Mouse (Mus musculus) hindbrain, embryonic 14.5 days (tissue): ENCODE data around the gene Slc35e3. TPM values are rescaled to one million over a fixed set of nuclear protein-coding genes. Genes with fewer than 3 reads are reported as not detected.
"Not testable (repeated sequence)": the region's sequence is repeated elsewhere in the genome, so short reads cannot be mapped to it uniquely, and the experiment has no call there.

Source experiments
- ATAC-seq: fragments of 200-750 bp; cut with Nextera tagmentation; 2 replicates; pipeline ENCODE4 v1.8.0; 2017; ENCODE audit warnings: moderate number of reproducible peaks, mild to moderate bottlenecking, moderate TSS enrichment, moderate library complexity; ENCODE audit not compliant: low FRiP score
- DNase-seq: peaks from one replicate; pipeline ENCODE4 v3.0.0-alpha.2; 2015; ENCODE audit warnings: low spot score
- H3K27ac ChIP-seq: fragments of 300-500 bp; sonication (generic); 2 replicates; pipeline ENCODE4 v1.5.1; 2014; ENCODE audit warnings: mild to moderate bottlenecking, moderate library complexity
- H3K27me3 ChIP-seq: fragments of 300-500 bp; sonication (generic); 2 replicates; pipeline ENCODE4 v1.6.1; 2014; ENCODE audit warnings: mild to moderate bottlenecking, low read length, mixed read lengths; ENCODE audit not compliant: control insufficient read depth, insufficient read depth
- H3K36me3 ChIP-seq: fragments of 300-500 bp; sonication (generic); replicated peaks from 2 replicates; pipeline ENCODE4 v1.6.1; 2014; ENCODE audit not compliant: control insufficient read depth, insufficient read depth
- H3K4me1 ChIP-seq: fragments of 300-500 bp; sonication (generic); replicated peaks from 2 replicates; pipeline ENCODE4 v1.6.1; 2014; ENCODE audit warnings: antibody characterized with exemption, low read length, mixed read lengths; ENCODE audit not compliant: control insufficient read depth, insufficient read depth
- H3K4me2 ChIP-seq: fragments of 300-500 bp; sonication (generic); replicated peaks from 2 replicates; pipeline ENCODE4 v1.6.1; 2014; ENCODE audit warnings: mild to moderate bottlenecking, moderate library complexity
- H3K4me3 ChIP-seq: fragments of 300-500 bp; sonication (generic); replicated peaks from 2 replicates; pipeline ENCODE4 v1.5.1; 2014; ENCODE audit warnings: mild to moderate bottlenecking, low read length
- H3K9ac ChIP-seq: fragments of 300-500 bp; sonication (generic); 2 replicates; pipeline ENCODE4 v1.6.1; 2014
- H3K9me3 ChIP-seq: fragments of 300-500 bp; sonication (generic); 2 replicates; pipeline ENCODE4 v1.6.1; 2016; ENCODE audit warnings: low read length; ENCODE audit not compliant: control insufficient read depth
- WGBS: fragments of 180-500 bp; shearing (Covaris S2); extraction: QIAGEN DNeasy Blood & Tissue Kit; methylation state at CpG from one replicate; pipeline ENCODE4 v1.1.7; 2014; 5-methylcytosine and 5-hydroxymethylcytosine counted together
- polyA plus RNA-seq: library from polyadenylated mRNA; unstranded; fragments of >200 nt; fragmentation: Nextera tagmentation; extraction: Ambion mirVana; gene quantifications from 2 replicates; pipeline ENCODE4 v1.2.1, GENCODE M21; 2014

Slc35e3 gene
- polyA plus RNA-seq, 1 experiment from 2014 or later, result 24.8 TPM

GRCm38 (mm10) chr10:117747711-117748110 is 1.5 kb upstream of the Slc35e3 start:
- peaks cover 41% of the 10 kb centered on the region for H3K36me3 ChIP-seq
- no peak overlapping the region for H3K27ac ChIP-seq
- DNase-seq (no peak), ATAC-seq (no peak)
- H3K4me3 ChIP-seq, result no peak overlapping the region
- H3K4me1 ChIP-seq, result peaks cover 21% of the 10 kb centered on the region
- no peak overlapping the region for H3K4me2 ChIP-seq
- no peaks in the 10 kb centered on the region for H3K9me3 ChIP-seq
- H3K27me3 ChIP-seq, result no peaks in the 10 kb centered on the region
- 95% methylated on average over 7 of the region's 7 CpGs for WGBS
- no peak overlapping the region for H3K9ac ChIP-seq

- peak; percentile 9; the same call in 1 of the 2 replicates for ATAC-seq
- not testable (repeated sequence) for H3K9me3 ChIP-seq, H3K27me3 ChIP-seq, DNase-seq
- WGBS, result under 1% methylated on average over 14 of the region's 46 CpGs
- Histone ChIP-seq H3K27ac (0 out of 2 replicates have a peak overlapping the region, but pooled peaks have one; percentile 21), H3K4me2 (peak overlapping the region; percentile 83), H3K36me3 (peaks cover 36% of the 10 kb centered on the region), H3K9ac (peak overlapping the region; percentile 69), H3K4me1 (peaks cover 21% of the 10 kb centered on the region), H3K4me3 (peak overlapping the region; percentile 57)
Measured at GRCm38 (mm10) chr10:117745570-117746296, 432 bp downstream of the Slc35e3 start.

GRCm38 (mm10) chr10:117743917-117744316 is 2.2 kb downstream of the Slc35e3 start:
- H3K9me3 ChIP-seq, result no peaks in the 10 kb centered on the region
- no peak for ATAC-seq
- H3K27ac ChIP-seq, result no peak overlapping the region
- DNase-seq, result no peak
- H3K36me3 ChIP-seq, result peaks cover 42% of the 10 kb centered on the region
- no peaks in the 10 kb centered on the region for H3K27me3 ChIP-seq
- peak overlapping the region; percentile 83 for H3K4me2 ChIP-seq
- no peak overlapping the region for H3K4me3 ChIP-seq
- peaks cover 21% of the 10 kb centered on the region for H3K4me1 ChIP-seq
- H3K9ac ChIP-seq, result no peak overlapping the region
- 86% methylated on average over 4 of the region's 4 CpGs for WGBS

- Histone ChIP-seq H3K36me3 (peaks cover 44% of the 10 kb centered on the region), H3K9me3 (no peaks in the 10 kb centered on the region), H3K4me2 (no peak overlapping the region), H3K4me3 (no peak overlapping the region), H3K9ac (no peak overlapping the region), H3K27ac (no peak overlapping the region), H3K27me3 (no peaks in the 10 kb centered on the region), H3K4me1 (peaks cover 21% of the 10 kb centered on the region)
- ATAC-seq (no peak), DNase-seq (no peak)
- WGBS, result 99% methylated on average over 2 of the region's 2 CpGs
Measured at GRCm38 (mm10) chr10:117743182-117743581, 3.0 kb downstream of the Slc35e3 start.

- Histone ChIP-seq H3K9me3 (no peaks in the 10 kb centered on the region), H3K9ac (no peak overlapping the region), H3K27ac (no peak overlapping the region), H3K27me3 (no peaks in the 10 kb centered on the region), H3K4me1 (peaks cover 21% of the 10 kb centered on the region), H3K36me3 (peaks cover 49% of the 10 kb centered on the region), H3K4me3 (no peak overlapping the region), H3K4me2 (no peak overlapping the region)
- ATAC-seq, result no peak
- WGBS, result 90% methylated on average over 4 of the region's 4 CpGs
- no peak for DNase-seq
Measured at GRCm38 (mm10) chr10:117742618-117743017, 3.5 kb downstream of the Slc35e3 start.

GRCm38 (mm10) chr10:117741698-117742475 is 4.3 kb downstream of the Slc35e3 start:
- Histone ChIP-seq H3K4me1 (peaks cover 21% of the 10 kb centered on the region), H3K27me3 (no peaks in the 10 kb centered on the region), H3K27ac (no peak overlapping the region), H3K9ac (no peak overlapping the region), H3K36me3 (peaks cover 56% of the 10 kb centered on the region), H3K4me2 (no peak overlapping the region), H3K4me3 (no peak overlapping the region), H3K9me3 (no peaks in the 10 kb centered on the region)
- ATAC-seq (no peak), DNase-seq (no peak)
- 90% methylated on average over 15 of the region's 15 CpGs for WGBS

- peaks cover 21% of the 10 kb centered on the region for H3K4me1 ChIP-seq
- H3K4me3 ChIP-seq, result no peak overlapping the region
- no peak overlapping the region for H3K4me2 ChIP-seq
- DNase-seq (no peak), ATAC-seq (no peak)
- 91% methylated on average over 9 of the region's 9 CpGs for WGBS
- H3K9ac ChIP-seq, result no peak overlapping the region
- no peaks in the 10 kb centered on the region for H3K27me3 ChIP-seq
- peaks cover 66% of the 10 kb centered on the region for H3K36me3 ChIP-seq
- no peaks in the 10 kb centered on the region for H3K9me3 ChIP-seq
- no peak overlapping the region for H3K27ac ChIP-seq
Measured at GRCm38 (mm10) chr10:117740921-117741320, 5.2 kb downstream of the Slc35e3 start.

- no peaks in the 10 kb centered on the region for H3K9me3 ChIP-seq
- no peak overlapping the region for H3K4me3 ChIP-seq
- H3K4me2 ChIP-seq, result no peak overlapping the region
- no peak overlapping the region for H3K27ac ChIP-seq
- H3K36me3 ChIP-seq, result peaks cover 71% of the 10 kb centered on the region
- WGBS, result 97% methylated on average over 10 of the region's 10 CpGs
- no peak for ATAC-seq
- no peak overlapping the region for H3K9ac ChIP-seq
- no peak for DNase-seq
- H3K27me3 ChIP-seq, result no peaks in the 10 kb centered on the region
- H3K4me1 ChIP-seq, result peaks cover 20% of the 10 kb centered on the region
Measured at GRCm38 (mm10) chr10:117740171-117740570, 6.0 kb downstream of the Slc35e3 start.

GRCm38 (mm10) chr10:117739648-117739948 is 6.6 kb downstream of the Slc35e3 start:
- Histone ChIP-seq H3K27me3 (no peaks in the 10 kb centered on the region), H3K36me3 (peaks cover 72% of the 10 kb centered on the region), H3K9ac (no peak overlapping the region), H3K4me2 (no peak overlapping the region), H3K4me1 (peaks cover 14% of the 10 kb centered on the region), H3K27ac (no peak overlapping the region), H3K4me3 (no peak overlapping the region), H3K9me3 (no peaks in the 10 kb centered on the region)
- ATAC-seq (no peak), DNase-seq (no peak)
- WGBS, result 95% methylated on average over 6 of the region's 6 CpGs
